19 mouse cellular contexts compared by ENCODE assay signal in the genomic region with DNA sequence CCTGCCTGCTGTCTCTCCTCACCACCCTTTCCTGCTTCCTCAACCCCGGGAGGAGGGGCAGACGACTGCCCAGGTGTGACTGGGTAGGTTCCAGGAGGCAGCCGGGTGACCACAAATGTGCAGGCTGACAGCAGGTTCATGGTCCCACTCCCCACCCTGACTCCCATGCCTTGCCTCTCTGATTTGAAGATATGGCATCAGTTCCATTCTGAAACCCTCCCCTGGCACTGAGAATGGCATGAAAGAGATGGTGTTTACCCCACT. TPM values are rescaled to one million over a fixed set of nuclear protein-coding genes. Genes with fewer than 3 reads are reported as not detected.
"Had no signal": no experiment of that assay in that cellular context is flagged by ENCODE, and none has a peak within 500 bp of the region (broad histone marks: within the 10 kb centered on the region; RNA-seq: fewer than 3 reads in every experiment).

A gene (minus strand): TSS at position 10 of the 264 bp plus-strand sequence.

- ATAC-seq: hindbrain, embryonic 16.5 days; inflammation-experienced regulatory T-cells, adult 6 months; intestine, postnatal 0 days; liver, postnatal 0 days; midbrain, embryonic 15.5 days had no signal

- H3K36me3 ChIP-seq: limb, embryonic 15.5 days; liver, embryonic 13.5 days; midbrain, embryonic 15.5 days; neural tube, embryonic 13.5 days had no signal

- H3K9me3 ChIP-seq: limb, embryonic 15.5 days; liver, embryonic 13.5 days; midbrain, embryonic 15.5 days; neural tube, embryonic 13.5 days had no signal

- H3K4me3 ChIP-seq: left cerebral cortex, adult 2 months; limb, embryonic 15.5 days; liver, embryonic 13.5 days; megakaryocyte, embryonic 14.5 days; midbrain, embryonic 15.5 days; neural tube, embryonic 13.5 days had no signal

- H3K27ac ChIP-seq: left cerebral cortex, adult 2 months; limb, embryonic 15.5 days; liver, embryonic 13.5 days; macrophage; midbrain, embryonic 15.5 days; neural tube, embryonic 13.5 days had no signal

- H3K27me3 ChIP-seq: limb, embryonic 15.5 days; midbrain, embryonic 15.5 days; neural tube, embryonic 13.5 days had no signal

- DNase-seq: liver, embryonic 13.5 days; liver, postnatal 0 days; lung, postnatal 10 days; right cerebral cortex, postnatal 4 days; spleen, adult 18-20 months; thymus, adult 18-20 months; thymus, postnatal 25 days had no signal

- H3K4me2 ChIP-seq: limb, embryonic 15.5 days; liver, embryonic 13.5 days; midbrain, embryonic 11.5 days; midbrain, embryonic 15.5 days; neural tube, embryonic 13.5 days had no signal

- H3K9ac ChIP-seq: limb, embryonic 15.5 days; liver, embryonic 13.5 days; liver, postnatal 0 days; midbrain, embryonic 15.5 days; neural tube, embryonic 13.5 days had no signal

- H3K4me1 ChIP-seq: liver, embryonic 13.5 days; midbrain, embryonic 15.5 days had no signal

RNA-seq across cellular contexts. Expression of the gene that starts here (rescaled TPM):
- polyA plus RNA-seq: hindbrain, embryonic 16.5 days; intestine, postnatal 0 days; limb, embryonic 11.5 days; limb, embryonic 15.5 days; liver, postnatal 0 days; macrophage; midbrain, embryonic 11.5 days; midbrain, embryonic 15.5 days; neural tube, embryonic 13.5 days; stomach, embryonic 14.5 days had no signal
